Mouse (Mus musculus) embryonic facial prominence, embryonic 11.5 days (tissue): ENCODE data around the gene Phf19. TPM values are rescaled to one million over a fixed set of nuclear protein-coding genes. Genes with fewer than 3 reads are reported as not detected.

Experiments
- ATAC-seq: fragments of 200-750 bp; cut with Nextera tagmentation; replicated peaks from 2 replicates; pipeline ENCODE4 v1.8.0; 2017; ENCODE audit warnings: low read depth; ENCODE audit not compliant: insufficient number of reproducible peaks, low FRiP score, low TSS enrichment
- DNase-seq: peaks from one replicate; pipeline ENCODE4 v3.0.0-alpha.2; 2015; ENCODE audit warnings: low spot score
- H3K27ac ChIP-seq: fragments of 300-500 bp; sonication (generic); replicated peaks from 2 replicates; pipeline ENCODE4 v1.5.1; 2014; ENCODE audit warnings: mild to moderate bottlenecking, low read depth, low read length, control low read depth
- H3K27me3 ChIP-seq: fragments of 300-500 bp; sonication (generic); 2 replicates; pipeline ENCODE4 v1.6.1; 2014; ENCODE audit warnings: mild to moderate bottlenecking, low read length, moderate library complexity, mixed read lengths; ENCODE audit not compliant: control insufficient read depth, insufficient read depth
- H3K36me3 ChIP-seq: fragments of 300-500 bp; sonication (generic); replicated peaks from 2 replicates; pipeline ENCODE4 v1.6.1; 2014; ENCODE audit warnings: low read depth, mild to moderate bottlenecking, low read length, moderate library complexity, mixed read lengths; ENCODE audit not compliant: control insufficient read depth, insufficient read depth
- H3K4me1 ChIP-seq: fragments of 300-500 bp; sonication (generic); 2 replicates; pipeline ENCODE4 v1.6.1; 2014; ENCODE audit warnings: low read length, mixed read lengths; ENCODE audit not compliant: control insufficient read depth, insufficient read depth
- H3K4me2 ChIP-seq: fragments of 300-500 bp; sonication (generic); 2 replicates; pipeline ENCODE4 v1.6.1; 2014; ENCODE audit warnings: low read depth, mild to moderate bottlenecking, control low read depth, low read length, moderate library complexity
- H3K4me3 ChIP-seq: fragments of 300-500 bp; sonication (generic); 2 replicates; pipeline ENCODE4 v1.5.1; 2014; ENCODE audit warnings: low read depth, low read length, control low read depth
- H3K9ac ChIP-seq: fragments of 300-500 bp; sonication (generic); replicated peaks from 2 replicates; pipeline ENCODE4 v1.6.1; 2014; ENCODE audit warnings: mild to moderate bottlenecking, control low read depth, low read length
- H3K9me3 ChIP-seq: fragments of 300-500 bp; sonication (generic); replicated peaks from 2 replicates; pipeline ENCODE4 v1.6.1; 2016; ENCODE audit warnings: mild to moderate bottlenecking, low read length, inconsistent platforms, mixed read lengths; ENCODE audit not compliant: control insufficient read depth
- WGBS: fragments of 180-500 bp; shearing (Covaris S2); extraction: QIAGEN DNeasy Blood & Tissue Kit; methylation state at CpG from one replicate; pipeline ENCODE4 v1.1.7; 2014; 5-methylcytosine and 5-hydroxymethylcytosine counted together
- polyA plus RNA-seq: library from polyadenylated mRNA; unstranded; fragments of >200 nt; fragmentation: Nextera tagmentation; extraction: Ambion mirVana; gene quantifications from 2 replicates; pipeline ENCODE4 v1.2.1, GENCODE M21; 2014

The Phf19 gene
- polyA plus RNA-seq, 1 experiment from 2014 or later, result 2.2 TPM

GRCm38 (mm10) chr2:34958582-34958981, 44.8 kb upstream of the Phf19 start:
- Histone ChIP-seq H3K9me3 (no peaks in the 10 kb centered on the region), H3K27ac (no peak overlapping the region), H3K4me1 (no peaks in the 10 kb centered on the region), H3K36me3 (no peaks in the 10 kb centered on the region), H3K27me3 (no peaks in the 10 kb centered on the region), H3K9ac (no peak overlapping the region), H3K4me2 (no peak overlapping the region), H3K4me3 (no peak overlapping the region)
- ATAC-seq, result no peak
- no peak for DNase-seq
- WGBS, result 89% methylated on average over 7 of the region's 7 CpGs

DNA sequence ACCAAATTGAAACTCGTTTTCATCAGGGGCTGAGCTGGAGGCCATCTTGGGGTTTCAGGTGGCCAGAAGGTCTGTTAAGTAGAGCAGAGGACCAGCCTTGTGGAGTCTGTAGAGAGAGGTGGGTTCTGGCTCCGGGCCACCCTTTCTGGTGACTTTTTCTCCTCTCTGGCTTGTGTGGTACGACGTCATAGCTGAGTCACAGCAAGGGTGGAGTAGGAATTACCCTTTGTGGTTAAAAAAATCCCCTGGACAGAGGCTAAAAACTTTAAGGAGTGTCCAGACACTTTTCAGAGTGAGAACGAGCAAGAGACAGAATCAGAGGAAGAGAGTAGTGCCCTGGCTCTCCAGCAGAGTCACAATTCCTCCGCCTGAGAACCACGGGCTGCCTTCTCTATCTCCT, 44.2 kb upstream of the Phf19 start:
- DNase-seq, result no peak
- no peak for ATAC-seq
- Histone ChIP-seq H3K9me3 (no peaks in the 10 kb centered on the region), H3K27me3 (no peaks in the 10 kb centered on the region), H3K4me2 (no peak overlapping the region), H3K4me1 (no peaks in the 10 kb centered on the region), H3K9ac (no peak overlapping the region), H3K27ac (no peak overlapping the region), H3K4me3 (no peak overlapping the region), H3K36me3 (no peaks in the 10 kb centered on the region)
- WGBS, result 80% methylated on average over 7 of the region's 7 CpGs

- Histone ChIP-seq H3K9me3 (no peaks in the 10 kb centered on the region), H3K4me3 (no peak overlapping the region), H3K27me3 (no peaks in the 10 kb centered on the region), H3K4me1 (no peaks in the 10 kb centered on the region), H3K9ac (no peak overlapping the region), H3K4me2 (no peak overlapping the region), H3K27ac (no peak overlapping the region), H3K36me3 (no peaks in the 10 kb centered on the region)
- 77% methylated on average over 1 of the region's 1 CpGs for WGBS
- ATAC-seq (no peak), DNase-seq (no peak)
These were observed 43.6 kb upstream of the Phf19 start for GRCm38 (mm10) chr2:34957405-34957804.

- WGBS, result 63% methylated on average over 5 of the region's 5 CpGs
- Histone ChIP-seq H3K27me3 (no peaks in the 10 kb centered on the region), H3K9ac (no peak overlapping the region), H3K27ac (no peak overlapping the region), H3K4me3 (no peak overlapping the region), H3K36me3 (no peaks in the 10 kb centered on the region), H3K9me3 (no peaks in the 10 kb centered on the region), H3K4me2 (no peak overlapping the region), H3K4me1 (no peaks in the 10 kb centered on the region)
- DNase-seq, result no peak
- no peak for ATAC-seq
These were observed 43.1 kb upstream of the Phf19 start for GRCm38 (mm10) chr2:34956941-34957340.

- DNase-seq (no peak), ATAC-seq (no peak)
- no peaks in the 10 kb centered on the region for H3K27me3 ChIP-seq
- H3K9ac ChIP-seq, result no peak overlapping the region
- H3K4me3 ChIP-seq, result no peak overlapping the region
- H3K27ac ChIP-seq, result no peak overlapping the region
- no peaks in the 10 kb centered on the region for H3K36me3 ChIP-seq
- H3K4me2 ChIP-seq, result no peak overlapping the region
- no peaks in the 10 kb centered on the region for H3K9me3 ChIP-seq
- H3K4me1 ChIP-seq, result no peaks in the 10 kb centered on the region
These were observed 40.5 kb upstream of the Phf19 start for GRCm38 (mm10) chr2:34954344-34954743.

GRCm38 (mm10) chr2:34953547-34954116, 39.8 kb upstream of the Phf19 start:
- DNase-seq, result no peak
- H3K9me3 ChIP-seq, result no peaks in the 10 kb centered on the region
- 88% methylated on average over 2 of the region's 2 CpGs for WGBS
- no peak overlapping the region for H3K4me2 ChIP-seq
- H3K9ac ChIP-seq, result no peak overlapping the region
- H3K27ac ChIP-seq, result no peak overlapping the region
- no peaks in the 10 kb centered on the region for H3K27me3 ChIP-seq
- no peak for ATAC-seq
- H3K36me3 ChIP-seq, result no peaks in the 10 kb centered on the region
- H3K4me1 ChIP-seq, result no peaks in the 10 kb centered on the region
- H3K4me3 ChIP-seq, result no peak overlapping the region

DNA sequence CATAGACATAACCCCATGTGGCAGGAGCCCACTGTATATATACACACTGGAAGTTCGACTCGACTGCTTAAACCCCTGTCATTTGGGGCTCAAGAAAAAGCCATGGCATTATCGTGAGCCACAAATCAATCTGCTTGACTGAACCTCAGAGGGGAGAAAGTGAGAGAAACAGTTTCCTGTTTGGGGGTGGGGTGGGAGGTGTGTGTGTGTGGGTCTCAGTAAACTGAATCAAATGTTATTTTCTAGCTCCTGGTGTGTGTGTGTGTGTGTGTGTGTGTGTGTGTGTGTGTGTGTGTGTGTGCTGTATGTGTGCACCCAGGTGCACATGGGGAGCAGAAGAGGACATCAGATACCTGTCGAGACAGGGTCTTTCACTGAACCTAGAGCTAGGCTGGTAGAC, 39.2 kb upstream of the Phf19 start:
- Histone ChIP-seq H3K27me3 (no peaks in the 10 kb centered on the region), H3K9ac (no peak overlapping the region), H3K4me2 (no peak overlapping the region), H3K4me3 (no peak overlapping the region), H3K4me1 (no peaks in the 10 kb centered on the region), H3K36me3 (no peaks in the 10 kb centered on the region), H3K27ac (no peak overlapping the region), H3K9me3 (no peaks in the 10 kb centered on the region)
- ATAC-seq (no peak), DNase-seq (no peak)
- 86% methylated on average over 4 of the region's 4 CpGs for WGBS

DNA sequence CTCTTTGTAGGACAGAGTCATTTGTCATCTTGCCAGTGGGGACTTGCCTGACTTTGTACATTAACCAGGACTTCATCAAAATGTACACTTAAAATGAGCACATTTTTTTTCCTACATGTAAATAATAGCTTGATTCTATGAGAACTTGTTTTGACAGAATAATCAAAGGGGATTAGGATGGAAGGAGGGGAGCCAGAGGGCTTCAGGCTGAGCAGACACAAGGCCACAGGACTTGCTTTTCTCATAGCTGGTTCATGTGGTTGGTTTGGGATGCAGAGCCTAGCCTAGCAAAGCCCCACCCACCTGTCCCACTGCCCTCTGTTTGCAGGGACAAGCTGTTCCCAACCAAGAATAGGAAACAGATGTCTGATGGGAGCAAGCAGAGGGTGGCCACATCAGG, 37.6 kb upstream of the Phf19 start:
- Histone ChIP-seq H3K9ac (no peak overlapping the region), H3K4me2 (no peak overlapping the region), H3K4me1 (no peaks in the 10 kb centered on the region), H3K36me3 (no peaks in the 10 kb centered on the region), H3K4me3 (no peak overlapping the region), H3K27me3 (no peaks in the 10 kb centered on the region), H3K27ac (no peak overlapping the region), H3K9me3 (no peaks in the 10 kb centered on the region)
- no peak for ATAC-seq
- DNase-seq, result no peak
